Mouse (Mus musculus) brain, adult 2 months (tissue): ENCODE data around the gene Cpeb3.
"Not testable (repeated sequence)": the region's sequence is repeated elsewhere in the genome, so short reads cannot be mapped to it uniquely, and the experiment has no call there.

ENCODE experiments used
- DNase-seq: peaks from one replicate; pipeline ENCODE4 v3.0.0; 2011; ENCODE audit warnings: low read depth, low spot score

Cpeb3 gene

GRCm38 (mm10) chr19:37208176-37208755 lies at the start of gene Cpeb3:
Gene Cpeb3 (minus strand): TSS chr19:37208601.
- DNase-seq, result peak; percentile 43

- peak; percentile 95 for DNase-seq
These were observed 46.9 kb upstream of the Cpeb3 start for GRCm38 (mm10) chr19:37255321-37255720.

- no peak for DNase-seq
These were observed 43.7 kb upstream of the Cpeb3 start for GRCm38 (mm10) chr19:37252104-37252503.

- no peak for DNase-seq
These were observed 39.8 kb upstream of the Cpeb3 start for GRCm38 (mm10) chr19:37248199-37248598.

- peak; percentile 75 for DNase-seq
These were observed 38.5 kb upstream of the Cpeb3 start for GRCm38 (mm10) chr19:37246859-37247258.

- DNase-seq, result no peak
These were observed 34.3 kb upstream of the Cpeb3 start for GRCm38 (mm10) chr19:37242707-37243106.

- DNase-seq, result peak; percentile 65
These were observed 32.8 kb upstream of the Cpeb3 start for GRCm38 (mm10) chr19:37241201-37241600.

GRCm38 (mm10) chr19:37239096-37239495 lies 30.7 kb upstream of the Cpeb3 start:
- DNase-seq, result no peak

- peak; percentile 77 for DNase-seq
These were observed 30.2 kb upstream of the Cpeb3 start for GRCm38 (mm10) chr19:37238651-37239050.

- peak; percentile 31 for DNase-seq
These were observed 29.5 kb upstream of the Cpeb3 start for GRCm38 (mm10) chr19:37237712-37238437.

GRCm38 (mm10) chr19:37237306-37237705 lies 28.9 kb upstream of the Cpeb3 start:
- no peak for DNase-seq

GRCm38 (mm10) chr19:37235818-37236217 lies 27.4 kb upstream of the Cpeb3 start:
- no peak for DNase-seq

GRCm38 (mm10) chr19:37233561-37234539 lies 25.4 kb upstream of the Cpeb3 start:
- peak; percentile 78 for DNase-seq

- DNase-seq, result not testable (repeated sequence)
These were observed 24.2 kb upstream of the Cpeb3 start for GRCm38 (mm10) chr19:37232598-37232997.

- DNase-seq, result no peak
These were observed 16.9 kb upstream of the Cpeb3 start for GRCm38 (mm10) chr19:37225197-37225862.

- DNase-seq, result peak; percentile 18
These were observed 6.3 kb upstream of the Cpeb3 start for GRCm38 (mm10) chr19:37214711-37215110.

- DNase-seq, result no peak
These were observed 3.0 kb upstream of the Cpeb3 start for GRCm38 (mm10) chr19:37211416-37211815.

GRCm38 (mm10) chr19:37210457-37210856 lies 2.1 kb upstream of the Cpeb3 start:
- no peak for DNase-seq

GRCm38 (mm10) chr19:37209467-37210128 lies 1.2 kb upstream of the Cpeb3 start:
- DNase-seq, result peak; percentile 58

GRCm38 (mm10) chr19:37208986-37209385 lies 585 bp upstream of the Cpeb3 start:
- no peak for DNase-seq
